Mouse (Mus musculus): Measurements from ENCODE around the gene Pecam1.
"Not testable (repeated sequence)": the region's sequence is repeated elsewhere in the genome, so short reads cannot be mapped to it uniquely, and the experiment has no call there.

Pecam1 gene

DNA sequence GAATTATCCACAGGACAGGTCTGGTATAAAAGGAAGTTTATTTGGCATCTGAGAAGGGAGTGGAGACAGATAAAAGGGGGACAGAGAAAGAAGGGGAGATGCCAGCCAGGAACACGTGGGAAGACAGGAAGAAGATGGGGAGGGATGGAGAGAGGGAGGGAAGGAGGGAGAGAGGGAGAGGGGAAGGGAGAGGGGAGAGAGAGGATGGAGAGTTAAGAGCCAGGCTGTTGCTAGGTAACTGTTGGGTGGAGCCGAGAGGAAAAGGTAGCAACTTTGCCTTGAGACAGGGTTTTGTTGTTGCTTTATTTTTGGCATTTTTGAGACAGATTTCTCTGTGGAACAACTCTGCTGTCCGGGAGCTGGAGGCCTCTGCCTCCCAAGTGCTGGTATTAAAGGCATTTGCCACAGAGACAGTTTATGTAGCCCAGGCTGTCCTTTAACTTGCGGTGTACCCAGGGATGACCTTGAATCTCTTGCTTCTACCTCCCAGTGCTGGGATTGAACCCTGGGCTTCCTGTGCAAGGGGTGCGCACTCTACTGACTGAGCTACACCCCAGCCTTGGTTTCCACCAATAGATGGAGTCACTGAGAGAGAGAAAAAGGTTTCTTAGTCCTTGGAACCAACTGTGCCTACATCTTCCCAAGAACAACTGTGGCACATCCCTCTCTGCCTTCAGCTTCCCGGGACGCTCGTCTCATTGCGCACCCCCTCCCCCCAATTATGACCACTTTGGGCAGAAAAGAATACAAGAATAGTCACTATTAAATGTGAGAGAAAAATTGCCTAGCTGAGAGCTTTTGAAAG is 111.7 kb downstream of the Pecam1 start:
- no peak for DNase-seq (ENCODE audit: extremely low read depth, low read depth, low spot score)

DNA sequence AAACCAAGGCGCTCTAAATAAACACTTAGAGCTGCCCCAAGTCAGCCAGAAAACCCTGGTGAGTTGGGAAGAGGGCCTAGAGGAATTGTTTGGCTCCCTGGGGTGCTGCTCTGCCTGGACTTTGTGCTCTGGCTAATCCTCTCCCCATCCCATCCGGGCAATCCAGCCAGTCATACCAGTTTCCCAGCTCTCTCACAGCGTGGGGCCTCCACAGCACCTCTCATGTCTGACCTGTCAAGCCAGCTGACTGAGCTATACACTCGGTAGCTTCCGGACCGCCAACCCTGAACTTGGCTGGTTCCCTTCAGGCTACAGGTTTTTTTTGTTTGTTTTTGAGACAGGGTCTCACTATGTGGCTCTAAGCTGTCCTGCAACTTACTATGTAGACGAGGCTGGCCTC is 112.7 kb downstream of the Pecam1 start:
- no peak for DNase-seq (ENCODE audit: extremely low read depth, low read depth, low spot score)

DNA sequence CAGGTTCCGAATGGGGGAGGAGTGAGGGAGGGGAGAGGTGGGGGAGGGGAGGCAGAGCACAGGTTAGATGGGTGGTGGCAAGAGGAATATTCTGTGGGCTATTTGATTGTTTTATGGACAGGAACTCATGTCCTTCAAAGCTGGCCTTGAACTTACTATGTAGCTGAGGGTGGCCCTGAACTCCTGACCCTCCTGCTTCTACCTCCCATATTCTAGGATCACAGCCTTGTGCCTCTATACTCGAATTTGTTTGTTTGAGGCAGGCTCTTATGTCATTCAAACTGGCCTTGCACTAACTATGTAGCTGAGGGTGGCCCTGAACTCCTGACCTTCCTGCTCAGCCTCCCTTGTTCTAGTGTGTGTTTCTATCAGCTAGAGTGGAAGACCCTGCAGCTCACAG is 114.5 kb downstream of the Pecam1 start:
- DNase-seq (ENCODE audit: extremely low read depth, low read depth, low spot score), result no peak

GRCm38 (mm10) chr11:106634175-106634574 is 116.3 kb downstream of the Pecam1 start:
- not testable (repeated sequence) for DNase-seq (ENCODE audit: extremely low read depth, low read depth, low spot score)

DNA sequence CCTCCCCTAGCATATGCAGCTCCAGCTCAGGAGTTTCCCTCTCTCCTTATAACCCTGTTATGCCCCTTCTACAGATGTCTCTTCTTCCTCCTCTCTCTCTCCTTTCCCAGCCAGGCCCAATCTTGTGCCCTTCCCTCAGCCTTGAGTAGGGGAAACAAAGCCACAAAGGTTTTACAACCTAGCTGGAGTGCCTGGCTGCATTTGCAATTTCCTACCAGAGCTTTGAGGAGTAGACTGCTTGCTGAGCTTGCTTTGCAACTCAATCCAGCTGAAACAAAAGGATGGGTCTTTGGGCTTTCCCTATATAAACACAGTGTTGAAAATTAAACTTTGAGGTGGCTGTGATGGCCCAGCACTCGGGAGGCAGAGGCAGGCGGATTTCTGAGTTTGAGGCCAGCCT is 117.0 kb downstream of the Pecam1 start:
- no peak for DNase-seq (ENCODE audit: extremely low read depth, low read depth, low spot score)

GRCm38 (mm10) chr11:106627692-106628091 is 122.7 kb downstream of the Pecam1 start:
- no peak for DNase-seq (ENCODE audit: extremely low read depth, low read depth, low spot score)

DNA sequence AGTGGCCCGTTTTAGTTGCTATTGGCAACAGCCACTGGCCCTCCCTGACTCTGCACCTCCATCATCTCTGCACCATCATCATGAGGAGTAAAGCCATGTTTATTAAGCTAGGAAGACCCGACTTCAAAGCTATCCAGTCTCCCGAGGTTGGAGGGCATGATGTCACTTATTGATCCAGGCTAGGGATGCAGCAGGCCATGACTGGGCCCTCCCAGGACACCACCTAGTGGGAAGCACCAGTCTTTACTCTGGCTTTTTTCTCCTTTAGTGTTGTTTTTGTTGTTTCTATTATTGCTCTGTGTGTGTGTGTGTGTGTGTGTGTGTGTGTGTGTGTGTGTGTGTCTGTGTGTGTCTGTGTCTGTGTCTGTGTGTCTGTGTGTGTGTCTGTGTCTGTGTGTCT is 124.9 kb downstream of the Pecam1 start:
- DNase-seq (ENCODE audit: extremely low read depth, low read depth, low spot score), result no peak

DNA sequence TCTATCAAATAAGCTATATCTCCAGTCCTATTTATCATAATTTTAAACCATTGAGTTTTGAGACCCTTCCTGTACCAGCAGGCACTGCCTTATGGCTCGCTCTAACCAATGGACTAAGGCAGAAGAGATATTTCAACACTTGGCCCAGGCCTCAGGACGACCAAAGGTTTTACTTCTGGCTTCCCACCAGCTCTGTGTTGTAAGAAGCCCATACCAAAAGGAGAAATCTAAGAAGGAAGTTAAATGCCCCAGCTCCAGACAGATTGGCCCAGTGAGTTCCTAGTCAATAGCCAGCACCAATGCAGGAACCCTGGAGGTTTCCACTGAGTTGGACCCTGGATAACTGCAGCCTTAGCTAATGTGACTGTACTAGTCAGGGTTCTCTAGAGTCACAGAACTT is 126.8 kb downstream of the Pecam1 start:
- DNase-seq (ENCODE audit: extremely low read depth, low read depth, low spot score), result peak; percentile 40

DNA sequence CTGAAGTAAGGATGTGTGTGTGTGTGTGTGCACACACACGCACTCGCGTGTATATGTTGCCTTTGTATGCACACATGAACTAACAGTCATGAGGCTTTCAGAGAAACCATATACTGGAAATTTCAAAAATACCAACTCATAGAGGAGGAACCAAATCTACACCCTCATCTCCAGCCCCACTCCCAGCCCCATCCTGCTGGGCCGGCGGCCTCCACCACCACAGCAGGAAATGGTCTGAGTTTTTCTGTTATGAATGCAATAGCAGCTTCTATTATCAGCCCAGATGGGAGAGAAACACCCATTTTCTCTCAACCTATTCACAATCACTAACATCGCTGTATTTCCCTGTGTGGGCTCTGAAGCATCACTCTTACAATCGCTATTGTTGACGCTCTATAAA is 128.4 kb downstream of the Pecam1 start:
- no peak for DNase-seq (ENCODE audit: extremely low read depth, low read depth, low spot score)

DNA sequence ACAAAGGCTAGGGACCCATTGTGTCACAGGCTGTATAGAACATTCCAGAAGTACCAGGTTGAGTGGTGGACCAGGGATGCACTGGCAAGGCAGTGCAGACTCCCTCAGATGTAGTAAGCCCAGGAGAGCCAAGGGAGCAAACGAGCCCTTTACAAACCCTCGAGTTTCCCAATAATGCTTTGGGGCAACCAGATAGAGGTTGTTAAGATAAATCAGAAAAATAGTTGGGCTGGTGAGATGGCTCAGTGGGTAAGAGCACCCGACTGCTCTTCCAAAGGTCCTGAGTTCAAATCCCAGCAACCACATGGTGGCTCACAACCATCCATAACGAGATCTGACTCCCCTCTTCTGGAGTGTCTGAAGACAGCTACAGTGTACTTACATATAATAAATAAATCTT is 131.7 kb downstream of the Pecam1 start:
- not testable (repeated sequence) for DNase-seq (ENCODE audit: extremely low read depth, low read depth, low spot score)

- DNase-seq (ENCODE audit: extremely low read depth, low read depth, low spot score), result no peak
Measured at GRCm38 (mm10) chr11:106617821-106618580, 132.4 kb downstream of the Pecam1 start.

DNA sequence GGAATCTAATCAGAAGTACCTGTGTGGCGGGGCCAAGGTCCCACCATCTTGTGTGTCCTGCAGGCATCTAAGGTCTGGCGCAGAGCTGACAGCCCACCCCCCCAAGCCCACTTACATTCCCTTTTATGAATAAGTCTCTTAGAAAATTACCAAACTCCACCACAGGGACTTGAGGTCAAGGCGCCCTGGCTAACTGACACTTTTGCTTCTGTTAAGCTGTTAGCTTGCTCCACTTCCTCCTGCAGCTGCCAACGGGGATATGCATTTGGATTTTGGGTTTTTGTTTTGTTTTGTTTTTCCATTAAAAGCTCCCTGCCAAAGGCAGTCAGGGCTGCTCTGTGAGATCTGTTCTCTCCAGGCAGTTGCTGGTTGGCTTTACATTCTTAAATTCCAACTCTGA is 134.9 kb downstream of the Pecam1 start:
- no peak for DNase-seq (ENCODE audit: extremely low read depth, low read depth, low spot score)

- no peak for DNase-seq (ENCODE audit: extremely low read depth, low read depth, low spot score)
Measured at GRCm38 (mm10) chr11:106614339-106614645, 136.1 kb downstream of the Pecam1 start.

DNA sequence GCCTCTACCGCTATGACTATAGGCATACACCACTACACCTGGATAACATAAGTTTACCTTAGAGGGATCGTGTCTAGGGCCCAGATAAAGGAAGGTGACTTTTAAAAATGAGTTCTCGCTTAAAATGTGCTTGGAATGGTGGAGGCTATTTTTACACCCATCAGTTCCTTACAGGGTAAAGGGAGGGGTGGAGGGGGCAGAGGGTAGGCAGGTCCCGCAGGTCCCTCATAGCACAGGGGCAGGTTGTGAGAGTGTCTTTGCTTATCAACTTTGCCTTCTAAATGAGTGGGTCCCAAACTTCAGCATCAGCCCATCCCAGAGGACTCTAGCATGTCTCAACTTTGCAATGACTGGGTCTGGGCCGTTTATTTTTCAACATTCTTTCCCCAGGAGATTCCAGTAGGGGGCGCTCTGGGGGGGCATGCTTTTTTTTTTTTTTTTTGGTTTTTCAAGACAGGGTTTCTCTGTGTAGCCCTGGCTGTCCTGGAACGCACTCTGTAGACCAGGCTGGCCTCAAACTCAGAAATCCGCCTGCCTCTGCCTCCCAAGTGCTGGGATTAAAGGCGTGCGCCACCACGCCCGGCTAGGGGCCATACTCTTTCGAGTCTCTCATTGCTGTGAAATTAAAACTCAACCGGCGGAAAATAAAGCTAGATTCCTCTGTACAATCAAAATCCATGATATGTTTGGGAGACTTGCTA is 136.6 kb downstream of the Pecam1 start:
- no peak for DNase-seq (ENCODE audit: extremely low read depth, low read depth, low spot score)

- no peak for DNase-seq (ENCODE audit: extremely low read depth, low read depth, low spot score)
Measured at GRCm38 (mm10) chr11:106612961-106613637, 137.3 kb downstream of the Pecam1 start, which contains the start of gene Tex2. Gene Tex2 (minus strand): TSS chr11:106613423.

- DNase-seq (ENCODE audit: extremely low read depth, low read depth, low spot score), result no peak
Measured at GRCm38 (mm10) chr11:106612209-106612960, 138.0 kb downstream of the Pecam1 start.

- DNase-seq (ENCODE audit: extremely low read depth, low read depth, low spot score), result no peak
Measured at GRCm38 (mm10) chr11:106609731-106610130, 140.7 kb downstream of the Pecam1 start.

DNA sequence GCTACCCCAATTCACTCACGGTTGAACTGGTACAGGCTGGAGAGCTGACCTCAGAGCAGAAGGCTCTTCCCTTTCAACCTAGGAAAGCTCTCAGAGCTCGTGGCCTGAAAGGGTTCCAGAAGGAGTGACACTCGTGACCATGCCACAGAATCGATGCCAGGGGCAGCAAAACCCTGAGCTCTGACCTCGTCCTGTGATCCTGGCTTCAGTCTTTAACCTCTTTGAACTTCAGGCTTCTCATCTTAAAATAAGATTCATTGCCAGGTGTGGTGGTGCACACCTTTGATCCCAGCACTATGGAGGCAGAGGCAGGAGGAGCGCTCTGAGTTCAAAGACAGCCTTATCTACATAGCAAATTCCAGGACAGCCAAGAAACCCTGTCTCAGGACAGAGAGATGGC is 143.1 kb downstream of the Pecam1 start:
- no peak for DNase-seq (ENCODE audit: extremely low read depth, low read depth, low spot score)

DNA sequence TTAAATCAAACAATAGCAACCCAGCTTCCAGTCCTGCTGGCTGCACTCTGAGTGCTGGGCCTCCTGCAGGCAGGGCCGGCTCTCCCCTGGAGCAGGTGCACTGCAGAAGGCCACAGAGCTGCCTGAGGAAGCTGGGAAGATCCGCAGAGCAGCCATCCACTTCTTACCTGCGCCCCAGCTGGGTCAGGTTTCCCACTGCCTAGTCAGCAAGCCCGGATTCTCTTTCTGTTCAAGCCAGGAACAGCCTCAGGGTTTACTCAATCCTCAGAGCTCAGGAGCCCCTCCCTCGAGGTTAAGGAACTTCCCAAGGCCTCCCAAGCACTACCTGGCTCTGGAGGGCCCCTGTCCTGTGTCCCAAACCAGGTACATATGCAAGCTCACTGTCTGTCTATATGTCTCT is 144.4 kb downstream of the Pecam1 start:
- DNase-seq (ENCODE audit: extremely low read depth, low read depth, low spot score), result no peak

All from fat pad, adult 2 months (tissue).